Mouse (Mus musculus) forelimb bud, embryonic 11.5 days (tissue): ENCODE data around the gene Exoc3l2.

Experiments
- DNase-seq: peaks from one replicate; pipeline ENCODE4 v3.0.0-alpha.2; 2012; ENCODE audit warnings: low read depth, low spot score

Gene Exoc3l2

DNA sequence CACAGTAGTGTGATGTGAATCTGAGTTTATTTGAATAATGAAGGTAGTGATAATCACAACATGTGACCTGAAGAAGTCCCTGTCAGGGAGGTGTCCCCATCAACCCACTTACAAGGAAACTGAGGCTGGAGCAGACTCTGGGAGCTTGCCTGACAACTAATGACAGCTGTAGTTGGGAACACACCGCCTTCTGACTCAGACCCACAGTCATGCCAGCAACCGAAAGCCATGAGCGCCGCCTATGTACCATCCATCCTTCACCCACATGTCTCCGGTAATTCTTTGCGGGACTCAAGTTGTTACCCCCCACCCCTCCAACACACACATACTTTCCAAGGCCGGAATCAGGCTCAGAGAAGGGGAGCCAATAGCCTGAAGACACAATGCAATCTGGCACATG is 6.5 kb upstream of the Exoc3l2 start:
- no peak for DNase-seq

DNA sequence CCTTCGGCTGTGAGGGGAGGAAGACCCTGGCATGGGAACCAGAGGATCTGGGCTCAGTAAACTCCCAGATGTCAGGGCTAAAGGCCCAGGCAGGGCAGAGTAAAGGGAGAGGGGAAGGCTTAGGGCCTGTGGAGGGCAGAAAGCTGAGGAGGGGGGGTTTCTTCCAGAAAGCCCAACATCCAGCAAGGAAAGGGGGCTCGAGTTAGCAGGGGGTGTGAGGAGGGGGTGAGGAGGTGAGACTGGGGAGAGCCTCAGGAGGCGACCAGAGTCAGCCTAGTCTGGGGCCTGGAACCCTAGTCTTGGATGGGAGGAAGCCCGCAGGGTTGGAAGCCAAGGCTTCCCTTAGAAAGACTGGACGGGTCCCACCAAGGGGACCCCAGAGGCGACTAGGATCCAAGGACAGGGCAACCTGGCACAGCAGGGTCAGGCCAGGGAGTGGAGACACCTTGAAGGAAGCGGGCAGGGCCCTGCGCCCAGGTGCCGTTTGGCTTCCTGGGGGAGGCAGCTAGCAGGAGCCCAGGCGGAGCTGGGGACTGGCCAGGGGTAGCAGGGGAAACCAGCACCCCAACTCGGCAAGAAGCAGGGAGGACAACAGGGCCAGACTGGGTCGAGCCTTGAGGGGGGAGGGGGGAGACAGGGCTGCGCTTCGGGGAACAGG is 5.6 kb upstream of the Exoc3l2 start:
- DNase-seq = no peak

DNA sequence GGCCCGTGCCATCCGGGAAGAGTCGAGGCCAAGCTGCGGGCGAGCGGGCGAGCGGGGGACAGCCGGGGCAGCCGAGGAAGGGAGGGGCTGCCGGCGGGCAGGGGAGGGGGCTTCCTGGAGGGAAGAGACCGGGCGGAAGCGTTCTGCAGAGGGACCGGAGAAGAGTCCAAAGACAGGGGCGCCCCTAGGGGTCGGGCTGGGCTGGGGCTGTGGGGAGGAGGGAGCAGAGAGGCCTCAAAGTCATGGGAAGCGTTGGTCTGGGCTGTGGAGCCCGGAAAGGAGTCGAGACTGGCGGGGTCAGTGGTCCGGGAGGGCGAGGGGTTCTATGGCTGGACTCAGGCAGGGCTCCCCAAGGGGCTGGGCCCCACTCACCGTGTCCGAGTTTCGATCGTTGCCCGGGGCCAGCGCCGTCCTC is 5.1 kb upstream of the Exoc3l2 start:
- DNase-seq = peak; percentile 64

DNA sequence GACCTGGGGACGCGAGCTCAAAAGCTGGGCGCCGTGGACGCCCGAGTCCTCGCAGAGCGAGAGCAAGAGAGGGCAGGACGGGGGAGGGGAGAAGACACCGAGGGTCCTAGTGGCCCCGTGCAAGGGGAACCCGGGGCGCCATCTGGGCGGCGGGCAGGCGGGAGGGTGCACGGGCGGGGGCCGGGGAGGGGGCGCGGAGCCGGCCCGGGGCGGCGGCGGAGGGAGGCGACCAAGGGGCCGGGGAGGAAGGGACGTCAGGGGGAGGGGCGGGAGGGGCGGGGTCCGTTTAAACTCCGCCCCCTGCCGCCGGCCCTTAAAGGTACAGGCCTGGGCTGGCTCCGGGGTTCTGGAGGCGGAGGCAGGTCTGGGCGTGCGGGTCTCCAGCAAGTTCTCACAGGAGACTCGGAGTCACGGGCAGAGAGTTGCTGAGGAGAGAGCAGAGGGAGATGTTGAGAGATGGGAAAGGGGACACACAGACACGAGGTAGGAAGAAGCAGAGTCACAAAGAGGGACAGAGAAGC is 4.5 kb upstream of the Exoc3l2 start, which contains the start of gene Mark4:
Mark4 (minus strand) TSS at position 231 of the 521 bp plus-strand sequence.
- DNase-seq = peak; percentile 76

DNA sequence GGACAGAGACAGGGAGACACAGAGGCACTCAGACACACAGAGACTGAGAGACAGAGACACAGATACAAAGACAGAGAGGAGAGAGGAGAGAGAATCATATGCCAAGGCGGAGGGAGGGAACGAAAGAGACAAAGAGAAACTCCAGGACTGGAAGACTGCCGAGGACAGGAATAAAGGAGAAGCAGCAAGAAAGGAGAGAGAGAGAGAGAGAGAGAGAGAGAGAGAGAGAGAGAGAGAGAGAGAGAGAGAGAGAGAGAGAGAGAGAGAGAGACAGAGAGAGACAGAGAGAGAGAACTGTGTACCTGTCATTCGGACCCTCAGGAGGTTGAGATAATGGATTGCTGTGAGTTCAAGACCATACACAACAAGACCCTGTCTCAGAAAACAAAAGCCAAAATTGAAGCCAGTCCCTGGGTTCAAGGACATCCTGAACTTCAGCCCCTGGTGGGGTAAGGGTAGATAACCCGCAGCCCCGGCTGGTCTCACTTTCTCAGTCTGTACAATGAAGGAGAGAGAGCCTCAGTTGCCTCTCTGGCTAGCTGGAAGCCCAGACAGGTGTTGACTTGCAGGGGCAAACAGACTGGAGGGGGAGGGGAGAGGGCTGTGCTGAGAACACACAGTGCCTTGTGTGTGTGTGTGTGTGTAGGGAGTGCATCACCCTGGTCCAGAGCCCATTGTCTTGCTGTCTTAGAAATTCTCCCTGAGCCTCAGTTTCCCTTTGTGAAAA is 3.8 kb upstream of the Exoc3l2 start:
- no peak for DNase-seq

DNA sequence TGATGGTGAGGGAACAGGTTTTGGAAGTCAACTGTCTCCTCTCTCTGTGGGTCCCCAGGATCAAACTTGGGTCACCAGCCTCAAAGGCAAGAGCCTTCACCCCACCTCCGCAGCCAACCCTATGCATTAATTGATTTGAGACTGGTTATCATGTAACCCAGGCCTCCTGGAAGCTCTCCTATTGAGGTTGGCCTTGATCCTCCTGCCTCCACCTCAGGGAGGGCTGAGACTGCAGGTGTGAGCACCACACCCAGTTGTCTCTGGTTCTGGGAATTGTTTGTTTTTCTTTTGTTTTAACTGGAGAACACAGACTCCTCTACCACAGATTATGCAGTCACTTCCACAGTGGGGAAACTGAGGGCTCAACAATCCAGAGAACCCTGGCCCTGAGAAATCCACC is 2.6 kb upstream of the Exoc3l2 start:
- DNase-seq = no peak

DNA sequence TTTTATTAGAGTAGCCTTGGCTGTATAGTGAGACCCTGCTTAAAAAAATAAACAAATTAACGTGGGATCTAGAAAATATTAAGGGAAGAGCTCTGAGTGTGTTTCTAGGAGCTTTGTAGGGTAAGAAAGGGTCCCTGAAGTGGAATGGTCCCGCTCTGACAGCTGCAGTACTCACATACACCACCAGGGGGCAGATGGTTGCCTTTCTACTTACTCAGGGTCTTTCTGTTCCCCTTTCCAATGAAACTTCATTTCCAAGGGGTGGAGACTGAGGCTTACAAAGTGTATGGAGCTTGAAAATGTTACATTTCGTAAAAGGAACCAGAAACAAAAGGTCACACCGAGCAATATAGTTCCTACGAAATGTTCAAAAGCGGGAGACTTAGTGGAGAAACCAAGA is 1.6 kb upstream of the Exoc3l2 start:
- peak; percentile 89 for DNase-seq

DNA sequence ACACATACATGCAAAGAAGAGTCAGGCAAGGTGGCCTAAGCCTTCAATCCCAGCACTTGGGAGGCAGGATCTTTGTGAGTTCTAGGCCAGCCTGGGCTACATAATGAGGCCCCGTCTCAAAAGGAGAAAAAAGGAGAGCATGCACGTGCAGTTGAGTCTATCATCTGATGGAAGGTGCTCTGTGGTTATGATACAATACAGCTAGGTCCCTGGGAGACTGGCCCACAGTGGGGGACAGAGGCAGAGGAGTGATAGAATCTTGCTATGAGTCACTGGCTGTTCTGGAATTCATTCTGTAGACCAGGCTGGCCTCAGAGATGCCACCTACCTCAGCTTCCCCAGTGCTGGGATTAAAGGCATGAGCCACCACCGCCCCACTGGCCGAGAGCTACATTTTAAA is 688 bp upstream of the Exoc3l2 start:
- no peak for DNase-seq

DNA sequence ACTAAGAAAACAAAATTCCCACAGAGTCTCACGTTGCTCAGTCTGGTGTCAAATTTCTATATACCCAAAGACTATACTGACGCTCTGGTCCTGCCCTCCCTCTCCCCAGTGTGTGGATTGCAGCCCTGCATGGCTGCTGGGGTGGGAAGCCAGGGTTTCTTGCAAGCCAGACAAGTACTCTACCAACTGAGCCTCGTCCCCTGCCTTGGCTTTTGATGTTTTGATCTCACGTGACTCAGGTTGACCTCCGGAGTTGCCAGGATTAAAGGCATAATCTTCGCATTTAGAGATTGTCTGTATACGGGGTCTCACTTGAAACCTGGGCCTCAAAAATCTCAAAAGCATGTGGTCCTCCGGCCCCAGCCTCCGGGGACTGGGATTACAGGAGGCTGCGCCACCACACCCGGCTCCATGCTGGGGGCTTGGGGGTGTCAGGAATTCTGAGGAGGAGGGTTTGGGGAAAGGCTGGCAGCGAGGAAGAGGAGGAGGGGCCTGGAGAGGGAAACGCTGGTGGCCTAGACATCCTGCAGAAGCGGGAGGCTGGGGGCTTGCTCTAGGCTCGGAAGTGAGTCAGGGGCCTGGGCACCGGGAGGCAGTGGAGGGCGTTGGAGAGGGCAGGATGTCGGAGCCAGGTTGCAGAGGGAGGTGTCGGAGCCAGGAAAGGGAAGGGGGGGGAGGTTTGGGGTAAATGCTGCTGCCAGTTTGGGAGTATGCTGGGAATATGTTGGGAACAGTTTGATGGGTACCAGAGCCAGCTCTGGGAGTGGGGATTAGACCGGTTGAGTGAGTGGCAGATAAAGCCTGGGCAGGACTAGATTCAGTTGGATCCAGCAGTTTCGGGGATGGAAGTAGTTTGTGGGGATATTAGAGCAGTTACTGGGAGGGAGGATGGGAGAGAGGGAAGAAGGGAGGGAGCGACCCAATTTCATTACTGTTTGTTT is 1.5 kb downstream of the Exoc3l2 start:
- peak; percentile 68 for DNase-seq

DNA sequence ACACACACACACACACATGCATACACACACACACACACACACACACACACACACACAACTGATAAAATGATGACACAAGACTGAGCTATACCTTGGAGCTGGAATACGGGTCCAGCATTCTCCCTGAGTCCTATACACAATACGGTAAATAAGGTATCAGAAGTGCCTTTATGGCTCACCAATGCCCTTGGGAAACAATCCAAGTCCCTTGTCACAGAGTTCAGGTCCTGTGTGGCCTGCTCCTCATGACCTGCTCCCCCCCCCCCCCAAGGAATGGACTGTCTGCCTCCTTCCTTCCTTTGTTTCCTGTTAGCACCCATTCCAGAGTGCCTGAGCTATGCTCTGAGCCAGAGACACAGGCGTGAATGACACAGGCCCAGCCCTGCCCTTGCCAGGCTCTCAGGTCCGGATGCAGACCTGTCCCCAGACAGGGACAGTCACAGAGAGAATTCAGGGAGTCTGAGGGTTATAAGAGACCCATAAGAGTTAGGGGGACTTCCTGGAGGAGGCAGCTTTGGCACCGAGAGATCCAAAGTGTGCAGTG is 3.5 kb downstream of the Exoc3l2 start:
- DNase-seq = no peak

DNA sequence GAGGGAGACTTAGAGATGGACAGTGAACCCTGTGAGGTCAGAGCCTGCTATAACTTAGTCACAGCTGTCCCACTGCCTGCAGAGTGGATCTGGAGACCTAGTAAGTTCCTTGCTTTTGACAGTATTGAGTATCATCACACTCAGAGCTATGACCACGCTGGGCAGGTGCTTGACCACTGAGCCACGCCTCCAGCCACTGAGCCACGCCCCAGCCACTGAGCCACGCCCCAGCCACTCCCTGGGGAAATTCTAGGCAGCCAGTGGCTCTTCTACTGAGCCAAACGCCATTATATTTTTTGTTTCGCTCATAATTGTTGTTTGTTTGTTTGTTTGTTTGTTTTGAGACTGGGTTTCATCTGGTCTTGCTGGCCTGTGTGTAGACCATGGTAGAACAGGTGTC is 4.5 kb downstream of the Exoc3l2 start:
- no peak for DNase-seq

DNA sequence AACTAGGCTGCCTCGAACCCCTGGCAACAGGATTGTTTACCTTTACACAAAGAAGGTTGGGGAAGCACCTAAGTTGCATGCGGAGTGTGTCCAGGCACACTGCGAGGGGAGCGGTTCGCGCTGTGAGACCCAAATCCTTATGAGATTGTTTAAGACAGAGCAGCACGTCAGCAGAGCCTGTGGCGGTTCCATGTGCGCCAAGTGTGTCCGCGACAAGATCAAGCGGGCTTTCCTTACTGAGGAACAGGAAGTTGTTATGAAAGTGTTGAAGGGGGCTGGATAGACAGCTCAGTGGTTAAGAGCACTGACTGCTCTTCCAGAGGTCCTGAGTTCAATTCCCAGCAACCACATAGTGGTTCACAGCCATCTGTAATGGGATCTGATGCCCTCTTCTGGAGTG is 5.1 kb downstream of the Exoc3l2 start:
- DNase-seq = no peak

DNA sequence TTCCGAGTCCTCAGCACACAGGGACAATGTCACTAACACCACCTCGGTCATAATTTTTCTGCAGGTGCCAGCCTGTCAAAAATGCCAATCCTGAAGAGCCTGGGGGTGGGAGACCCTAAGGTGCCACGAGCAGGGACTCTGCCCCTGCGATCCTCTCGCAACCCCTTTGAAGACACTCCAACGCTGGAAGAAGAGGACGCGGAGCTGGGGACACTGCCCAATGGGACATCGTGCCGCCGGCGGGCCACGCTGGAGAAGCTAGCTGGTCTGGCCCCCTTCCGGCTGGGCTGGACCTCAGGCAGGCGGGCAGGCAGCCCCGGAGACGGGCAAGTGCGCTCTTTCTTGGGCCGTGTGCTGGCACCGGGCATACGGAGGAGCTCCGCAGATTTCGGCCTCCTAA is 6.3 kb downstream of the Exoc3l2 start:
- DNase-seq = no peak

DNA sequence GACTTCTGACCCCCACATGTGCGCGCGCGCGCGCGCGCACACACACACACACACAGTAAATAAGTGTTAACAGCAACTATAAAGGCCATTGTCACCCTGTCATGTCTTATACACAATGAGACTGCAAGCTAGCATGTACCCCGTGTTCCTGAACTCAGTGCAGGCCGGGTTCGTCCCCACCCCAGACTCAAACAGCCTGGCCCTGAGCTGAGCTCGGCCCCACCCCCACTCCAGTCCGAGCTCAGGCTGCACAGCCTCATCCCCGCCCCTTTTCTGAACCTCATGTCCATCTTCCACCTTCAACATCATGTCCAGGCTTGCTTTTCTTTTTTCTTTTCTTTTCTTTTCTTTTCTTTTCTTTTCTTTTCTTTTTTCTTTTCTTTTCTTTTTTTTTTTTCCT is 7.2 kb downstream of the Exoc3l2 start:
- DNase-seq = no peak

DNA sequence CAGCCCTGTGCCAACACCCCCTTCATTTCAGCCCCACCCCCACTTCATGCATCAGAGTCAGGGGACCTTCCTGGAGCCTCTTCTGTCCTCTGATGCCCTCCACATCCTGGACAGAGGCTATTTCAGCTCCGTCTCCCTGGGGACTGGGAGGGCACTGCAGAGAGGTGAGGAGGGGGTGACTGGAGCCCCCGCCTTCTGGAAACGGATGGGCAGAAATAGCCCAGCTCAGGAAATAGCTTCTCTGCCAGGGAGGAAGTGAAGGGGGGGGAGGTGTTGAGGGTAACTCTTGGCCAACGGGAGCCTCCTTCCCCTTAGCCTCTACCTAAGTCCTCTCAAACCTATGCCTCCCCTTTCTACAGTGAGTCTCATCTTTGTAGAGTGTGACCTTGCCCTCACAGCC is 9.3 kb downstream of the Exoc3l2 start:
- no peak for DNase-seq

DNA sequence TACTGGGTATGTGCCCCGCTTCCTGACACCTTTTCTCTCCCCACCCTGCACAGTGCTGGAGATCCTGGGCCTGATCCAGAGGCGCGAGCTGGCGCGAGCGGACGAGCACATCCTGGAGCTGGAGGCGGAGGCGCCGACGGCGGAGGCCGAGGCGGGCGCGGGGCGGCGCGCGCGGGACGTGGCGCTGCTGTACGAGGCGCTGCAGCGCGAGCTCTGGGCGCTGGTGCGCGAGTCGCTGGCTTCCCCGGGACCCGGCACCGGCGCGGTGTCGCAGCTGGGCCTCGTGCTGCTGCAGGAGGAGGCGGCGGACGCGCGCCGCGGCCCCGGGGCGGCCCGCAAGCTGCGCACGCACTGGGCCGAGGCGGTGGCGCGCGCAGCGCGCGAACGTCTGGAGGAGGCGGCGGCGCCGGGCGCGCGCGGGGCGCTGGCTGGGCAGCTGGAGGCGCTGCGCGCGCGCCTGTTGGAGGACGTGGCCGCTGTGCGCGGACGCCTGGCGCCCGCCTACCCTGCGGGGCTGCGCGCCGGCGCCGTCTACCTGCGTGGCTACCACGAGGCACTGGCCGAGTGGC is 10.8 kb downstream of the Exoc3l2 start:
- peak; percentile 87 for DNase-seq

DNA sequence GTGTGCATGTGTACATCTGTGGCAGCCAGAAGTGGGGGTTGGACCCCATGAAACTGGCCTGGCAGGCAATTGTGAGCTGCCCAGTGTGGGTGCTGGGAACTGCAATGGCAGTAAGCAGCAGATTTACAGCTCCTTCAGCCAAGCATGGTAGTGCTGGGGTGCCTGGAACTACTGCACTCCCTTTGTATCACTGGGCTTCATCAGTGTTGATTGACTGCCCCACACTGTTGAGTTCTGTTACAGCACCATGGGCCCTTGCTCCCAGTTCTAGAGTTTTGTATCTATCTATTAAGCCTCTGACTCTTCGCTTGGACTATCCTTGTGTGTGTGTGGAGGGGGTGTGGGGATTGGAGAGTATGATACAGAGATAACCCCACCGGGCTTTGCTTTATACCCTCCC is 14.0 kb downstream of the Exoc3l2 start:
- no peak for DNase-seq

DNA sequence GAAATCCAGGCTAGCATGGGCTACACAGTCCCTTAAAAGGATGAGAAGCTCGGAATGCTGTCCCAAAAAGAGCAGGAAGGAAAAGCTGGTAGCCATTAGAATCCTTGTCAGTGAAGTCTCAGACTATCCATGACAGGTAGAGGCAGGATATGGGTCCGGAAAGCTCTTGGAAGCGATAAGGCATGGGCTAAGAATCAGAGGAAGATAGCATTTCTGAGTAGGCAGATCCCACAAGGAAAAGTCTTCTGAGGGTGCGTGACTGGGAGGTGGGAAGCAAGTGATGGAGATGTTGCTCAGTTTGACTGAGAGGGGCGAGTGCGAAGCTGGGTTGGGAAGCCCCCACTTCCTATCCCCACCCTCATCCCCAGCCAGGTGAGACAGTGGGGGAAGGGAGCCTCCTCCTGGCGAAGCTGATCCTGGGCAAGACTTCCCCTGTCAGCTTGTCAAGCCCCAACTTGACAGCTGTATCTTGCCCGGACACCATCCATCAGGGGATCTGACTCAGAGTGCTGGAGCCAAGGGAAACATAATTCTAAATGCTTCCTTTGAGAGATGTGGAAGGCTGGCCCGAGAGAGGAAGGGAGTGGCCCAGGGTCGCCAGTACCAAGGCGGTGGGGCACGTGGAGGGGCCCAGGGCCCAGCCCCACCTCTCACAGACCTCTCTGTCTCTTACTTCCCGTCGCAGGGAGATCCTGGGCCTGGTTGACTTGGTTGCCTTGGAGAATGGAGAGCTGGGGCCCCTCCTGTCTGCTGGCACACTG is 14.7 kb downstream of the Exoc3l2 start:
- DNase-seq = no peak

DNA sequence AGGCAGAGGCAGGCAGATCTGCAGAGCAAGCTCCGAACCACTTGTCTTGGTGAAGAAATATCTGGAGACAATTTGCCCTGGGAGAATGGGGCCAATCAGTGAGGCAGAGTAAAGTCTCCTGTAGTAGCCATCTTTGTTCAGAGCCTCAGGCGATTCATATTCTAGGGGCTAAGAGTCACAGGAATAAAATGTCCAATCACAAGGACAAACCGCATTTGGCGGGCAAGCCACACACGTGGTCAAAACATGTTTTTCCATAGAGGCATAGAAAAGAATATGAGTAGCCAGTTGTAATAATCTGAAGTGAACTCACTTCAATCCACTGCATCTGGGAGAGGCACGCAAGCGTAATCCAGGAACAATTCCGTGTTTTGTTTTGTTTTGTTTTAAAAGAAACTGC is 20.1 kb downstream of the Exoc3l2 start:
- no peak for DNase-seq

DNA sequence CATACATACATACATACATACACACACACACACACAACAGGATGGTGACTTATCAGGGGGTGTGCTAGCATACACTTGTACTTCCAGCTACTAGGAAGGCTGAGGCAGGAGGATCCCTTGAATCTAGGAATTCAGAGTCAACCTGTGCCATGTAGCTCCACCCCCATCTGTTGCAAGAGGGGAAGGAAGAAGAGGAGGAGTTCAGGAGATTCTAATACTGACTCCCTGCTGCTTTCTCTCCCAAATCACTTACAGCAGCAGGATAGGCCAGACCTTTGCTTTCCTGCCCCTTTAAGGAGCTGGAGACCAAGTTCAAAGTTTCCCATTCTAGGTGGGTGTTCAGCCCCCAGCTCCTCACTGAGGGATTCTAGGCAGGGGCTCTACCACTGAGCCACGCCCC is 22.4 kb downstream of the Exoc3l2 start:
- no peak for DNase-seq

DNA sequence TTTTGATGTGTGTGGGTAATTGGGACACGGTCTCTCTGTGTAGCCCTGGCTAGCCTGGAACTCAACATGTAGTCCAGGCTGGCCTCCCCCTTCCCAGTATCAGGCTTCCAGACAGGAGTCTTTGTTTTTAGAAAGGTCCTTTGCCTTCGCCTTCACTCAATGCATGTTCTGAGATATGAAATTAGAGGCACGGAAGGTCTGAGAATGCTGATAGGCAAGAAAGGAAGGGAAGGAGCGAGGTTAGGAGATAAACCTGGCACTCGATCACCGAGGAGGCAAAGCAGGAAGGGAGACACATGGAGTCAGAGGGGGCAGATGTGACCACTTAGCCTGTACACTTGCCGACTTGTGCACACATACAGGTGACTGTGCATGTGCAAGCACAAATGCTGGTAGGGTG is 23.4 kb downstream of the Exoc3l2 start:
- DNase-seq = no peak
